Mouse (Mus musculus) MEL-GATA-1-ER (cell line): ENCODE measurements around the gene Prox2.
A peak's percentile ranks its signal among the peaks of the same experiment; 100 is the strongest.

ENCODE experiments used
- DNase-seq: peaks from one replicate; pipeline ENCODE4 v3.0.0-alpha.2; 2012; ENCODE audit warnings: low read depth; ENCODE audit errors: extremely low read depth

The Prox2 gene

GRCm38 (mm10) chr12:85094706-85095105 is 15.9 kb downstream of the Prox2 start:
- no peak for DNase-seq

DNA sequence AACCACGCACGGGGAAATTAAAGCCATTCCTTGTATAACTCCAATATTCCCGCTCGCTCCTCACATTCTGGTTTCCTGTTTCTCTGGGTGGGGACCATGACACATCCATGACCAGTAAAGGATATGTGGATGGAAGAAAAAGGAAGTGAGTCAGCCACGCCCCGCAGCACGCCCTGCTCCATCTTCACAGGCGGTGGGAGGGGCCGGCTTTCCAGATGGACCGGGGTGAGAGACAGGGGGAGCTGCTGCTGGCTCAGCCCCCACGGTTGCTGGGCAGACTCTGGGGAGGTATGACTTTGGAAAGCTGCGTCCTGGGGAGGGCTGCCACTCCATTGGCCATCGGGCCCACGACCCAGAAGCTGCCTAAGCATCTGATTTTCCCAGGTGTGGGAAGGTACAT is 16.5 kb downstream of the Prox2 start:
- DNase-seq, result no peak

- DNase-seq, result no peak
These were observed 18.3 kb downstream of the Prox2 start for GRCm38 (mm10) chr12:85092214-85092613.

DNA sequence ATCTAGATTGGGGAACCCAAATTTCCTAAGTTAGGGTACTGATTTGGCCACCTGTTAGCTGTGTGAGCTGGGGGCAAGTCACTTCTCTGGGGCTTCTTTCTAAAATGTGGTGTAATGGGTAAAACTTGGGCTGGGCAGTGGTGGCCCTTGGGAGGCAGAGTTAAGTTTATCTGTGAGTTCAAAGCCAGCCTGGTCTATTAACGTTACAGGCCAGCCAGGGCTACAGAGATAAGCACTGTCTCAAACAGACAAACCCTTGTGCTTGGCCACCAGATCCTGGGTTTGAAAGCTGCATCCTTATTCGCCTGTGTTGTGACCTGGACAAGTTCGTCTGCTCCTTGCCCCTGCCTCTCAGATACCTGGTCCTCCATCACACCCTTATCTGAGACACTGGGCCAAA is 19.4 kb downstream of the Prox2 start:
- no peak for DNase-seq

DNA sequence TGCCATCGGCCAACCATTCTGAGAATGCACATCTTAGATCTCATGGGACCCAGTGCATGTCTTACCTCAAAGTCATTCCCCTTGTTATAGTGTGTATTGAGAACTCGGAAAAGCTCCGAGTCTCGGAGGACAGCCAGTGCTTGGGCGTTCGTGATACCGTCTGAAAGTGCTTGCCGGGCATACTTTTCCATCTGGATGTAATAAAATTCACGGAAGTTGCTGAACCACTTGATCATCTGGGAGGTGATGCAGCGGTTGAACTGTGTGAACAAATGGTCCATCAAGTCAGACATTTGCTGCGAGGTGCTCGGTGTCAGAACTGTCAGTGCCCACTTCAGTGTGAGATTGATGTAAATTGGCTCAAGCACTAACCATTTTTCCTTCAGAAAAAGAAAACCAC is 22.7 kb downstream of the Prox2 start:
- no peak for DNase-seq

- DNase-seq, result no peak
These were observed 25.6 kb downstream of the Prox2 start for GRCm38 (mm10) chr12:85084941-85085340.

GRCm38 (mm10) chr12:85084257-85084656 is 26.3 kb downstream of the Prox2 start:
- no peak for DNase-seq

DNA sequence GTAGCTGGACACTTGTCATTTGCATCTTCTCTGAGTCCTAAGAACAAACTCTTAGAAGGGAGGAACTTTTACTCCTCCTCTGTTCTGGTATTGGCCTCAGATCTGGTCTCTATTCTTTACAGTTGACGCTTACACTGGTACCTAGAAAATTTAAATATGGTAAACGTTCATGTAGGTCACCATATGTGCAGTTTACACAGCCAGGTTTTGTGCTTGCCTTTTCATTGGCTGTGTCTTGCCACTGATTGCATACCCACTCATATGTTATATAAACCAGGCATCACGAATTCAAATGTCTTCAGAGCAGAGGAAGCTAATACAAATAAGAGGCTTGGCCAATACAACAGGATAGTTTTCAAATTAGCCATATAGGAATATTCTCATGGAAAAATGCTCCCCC is 33.5 kb downstream of the Prox2 start:
- DNase-seq, result no peak

DNA sequence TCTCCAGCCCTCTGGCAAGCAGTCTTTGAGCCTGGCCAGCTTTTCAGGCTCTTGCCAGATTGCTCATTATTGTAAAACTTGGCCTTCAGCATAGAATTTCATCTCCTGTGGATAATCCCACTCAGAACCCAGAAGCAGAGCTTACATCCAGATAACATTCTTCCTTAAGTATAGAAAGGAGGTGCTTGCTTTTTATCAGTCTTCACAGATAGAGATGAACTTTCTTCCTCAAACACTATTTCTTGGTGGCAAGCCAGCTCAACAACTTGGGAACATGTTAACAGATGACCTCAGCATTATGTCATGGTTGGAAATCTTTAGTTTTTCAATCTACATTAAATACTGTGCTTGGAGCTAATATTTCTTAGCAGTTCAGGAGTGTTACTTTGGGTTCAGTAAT is 39.5 kb downstream of the Prox2 start:
- DNase-seq, result peak; percentile 6

GRCm38 (mm10) chr12:85051218-85051617 is 59.3 kb downstream of the Prox2 start:
- no peak for DNase-seq
